Mouse (Mus musculus) left cerebral cortex, adult 11 months (tissue): ENCODE measurements around the gene Cabs1.

Source experiments
- DNase-seq: peaks from one replicate; pipeline ENCODE4 v3.0.0; 2022; ENCODE audit warnings: low spot score

The Cabs1 gene

GRCm38 (mm10) chr5:87979139-87979538, at the start of gene Cabs1:
TSS of gene Cabs1 (plus strand) at chr5:87979439.
- DNase-seq = no peak

DNA sequence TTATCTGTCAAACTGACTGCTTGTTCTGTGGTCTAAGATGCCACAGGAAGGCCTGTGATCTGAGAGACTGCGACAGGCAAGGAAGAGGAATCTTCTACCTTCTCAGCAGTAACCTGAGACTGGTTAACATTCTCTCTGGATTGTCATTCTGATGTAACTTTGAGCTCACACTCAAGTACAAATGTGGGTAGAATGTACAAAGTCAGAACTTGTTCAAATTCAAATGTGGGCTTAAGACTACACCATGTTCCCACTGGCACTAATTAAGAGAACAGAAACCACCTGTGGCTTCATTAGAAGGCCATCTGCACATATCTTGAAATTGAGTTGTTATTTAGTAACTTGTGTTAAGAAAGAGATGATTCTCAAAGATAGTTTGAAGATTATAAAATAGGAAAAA, 47.6 kb upstream of the Cabs1 start:
- no peak for DNase-seq

DNA sequence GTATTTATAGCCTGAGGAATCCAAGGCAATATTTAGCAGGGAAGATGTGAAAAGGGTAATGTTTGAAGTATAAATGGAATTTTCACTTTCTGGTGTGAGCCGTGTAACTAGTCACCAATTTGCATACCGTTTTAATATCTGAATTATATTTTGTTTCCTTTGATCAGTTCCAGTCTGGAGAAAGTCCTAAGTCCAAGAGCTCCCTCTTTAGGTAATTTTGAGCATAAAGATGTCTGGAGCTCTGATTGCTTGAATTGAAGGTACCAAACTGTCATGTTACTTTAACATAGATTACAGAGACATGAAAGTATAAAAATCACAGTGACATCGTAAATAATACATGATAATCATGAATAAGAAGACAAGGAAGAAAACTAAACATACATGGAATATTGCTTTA, 38.5 kb upstream of the Cabs1 start:
- DNase-seq = no peak

DNA sequence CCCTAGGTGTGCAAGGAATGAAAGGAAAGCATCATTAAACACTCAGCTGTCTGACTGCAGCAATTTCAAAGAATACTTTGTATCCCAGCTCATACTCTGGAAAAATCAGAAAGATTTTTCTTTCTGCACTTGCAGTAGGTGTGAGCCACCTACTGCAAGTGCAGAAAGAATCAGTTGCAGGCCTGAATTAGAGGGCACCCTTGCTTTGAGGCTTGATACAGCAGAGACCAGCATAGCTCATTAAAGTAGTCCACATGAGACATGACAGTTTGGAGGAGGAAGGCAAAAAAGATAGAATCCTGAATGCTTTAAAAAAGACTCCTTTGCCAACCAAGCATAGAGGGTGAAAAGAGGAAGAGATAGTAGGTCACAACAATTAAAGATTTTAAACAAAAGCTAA, 36.7 kb upstream of the Cabs1 start:
- no peak for DNase-seq

- no peak for DNase-seq
Measured at GRCm38 (mm10) chr5:87951836-87952235, 27.4 kb upstream of the Cabs1 start.

- DNase-seq = no peak
Measured at GRCm38 (mm10) chr5:87969201-87969600, 10.0 kb upstream of the Cabs1 start, which contains the start of the genes 2310003L06Rik and Gm28434. TSS of gene 2310003L06Rik (plus strand) at chr5:87969459. TSS of gene Gm28434 (plus strand) at chr5:87969517.

DNA sequence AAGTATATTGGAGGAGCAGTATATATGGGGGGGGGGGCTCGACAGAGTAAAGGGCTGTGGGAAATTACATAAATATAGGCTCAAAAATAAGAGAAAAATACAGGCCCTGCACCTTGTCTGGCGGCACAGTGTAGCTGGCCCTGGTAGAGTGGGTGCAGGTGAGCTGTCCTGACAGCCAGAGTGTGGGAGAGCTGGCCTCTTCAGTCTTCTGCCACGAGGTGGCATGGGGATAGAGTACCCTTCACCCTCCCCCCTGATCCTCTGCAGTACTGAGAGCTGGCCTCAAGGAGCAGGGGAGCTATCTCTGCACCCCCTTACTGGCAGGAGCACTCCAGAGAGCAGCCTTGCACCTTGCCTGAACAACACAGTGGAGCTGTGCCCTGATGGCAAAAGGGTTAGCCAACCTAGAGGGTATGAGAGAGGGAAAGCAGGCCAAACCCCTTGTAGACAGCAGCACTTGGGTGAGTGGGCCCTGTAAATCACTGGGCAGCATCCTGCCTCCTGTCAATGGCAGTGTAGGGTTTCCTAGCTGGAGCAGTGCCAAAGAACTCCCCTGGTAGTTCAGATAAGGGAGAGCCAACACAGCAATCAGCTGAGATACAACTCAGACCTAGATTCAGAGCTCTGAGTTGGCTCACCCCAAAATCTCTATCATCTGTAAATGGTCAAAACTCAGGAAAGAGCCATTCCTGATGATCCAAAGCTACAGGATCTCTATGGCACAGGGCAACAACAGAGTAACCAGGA, 3.4 kb downstream of the Cabs1 start:
- DNase-seq = no peak

- no peak for DNase-seq
Measured at GRCm38 (mm10) chr5:88002249-88002648, 23.0 kb downstream of the Cabs1 start, which contains the start of gene Smr3a. TSS of gene Smr3a (plus strand) at chr5:88002549.

DNA sequence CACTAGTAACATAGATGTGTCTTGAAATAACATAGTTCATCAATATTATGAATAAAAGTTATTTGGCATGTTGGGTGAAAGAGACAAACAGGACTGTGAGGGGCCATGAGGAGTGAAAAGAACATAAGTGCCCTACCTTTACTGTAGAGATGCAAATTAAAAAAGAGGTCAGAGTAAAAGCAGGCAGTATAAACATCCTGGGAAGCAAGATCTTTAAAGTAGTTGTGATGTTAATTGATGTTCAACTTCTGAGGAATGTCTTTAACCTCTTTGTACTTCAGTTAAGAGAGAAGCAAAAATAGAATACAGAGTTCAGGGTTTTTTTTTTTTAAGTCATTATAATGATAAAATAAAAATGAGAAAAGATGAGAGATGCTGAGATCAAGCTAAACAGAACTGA, 26.0 kb downstream of the Cabs1 start:
- no peak for DNase-seq
